Mouse (Mus musculus): ENCODE results near the gene Olfr1043. TPM values are rescaled to one million over a fixed set of nuclear protein-coding genes. Genes with fewer than 3 reads are reported as not detected.

The Olfr1043 gene
- polyA plus RNA-seq, 1 experiment from 2014 or later, result not detected

Other genes starting within 250 kb of the Olfr1043 start
- not detected in 2 replicates for gene Olfr1026, start 246.0 kb downstream of the Olfr1043 start, polyA plus RNA-seq (2015; fragmentation: Nextera tagmentation; extraction: Ambion mirVana)
- gene Olfr1028, start 217.1 kb downstream of the Olfr1043 start, polyA plus RNA-seq (2015; fragmentation: Nextera tagmentation; extraction: Ambion mirVana), result not detected in 2 replicates
- gene Olfr1029, start 193.6 kb downstream of the Olfr1043 start, polyA plus RNA-seq (2015; fragmentation: Nextera tagmentation; extraction: Ambion mirVana), result not detected in 2 replicates
- not detected in 2 replicates for gene Olfr1030, start 188.2 kb downstream of the Olfr1043 start, polyA plus RNA-seq (2015; fragmentation: Nextera tagmentation; extraction: Ambion mirVana)
- not detected in 2 replicates for gene Olfr1031, start 177.2 kb downstream of the Olfr1043 start, polyA plus RNA-seq (2015; fragmentation: Nextera tagmentation; extraction: Ambion mirVana)
- not detected in 2 replicates for gene Olfr1032, start 162.0 kb downstream of the Olfr1043 start, polyA plus RNA-seq (2015; fragmentation: Nextera tagmentation; extraction: Ambion mirVana)
- gene Olfr1033, start 146.9 kb downstream of the Olfr1043 start, polyA plus RNA-seq (2015; fragmentation: Nextera tagmentation; extraction: Ambion mirVana), result not detected in 2 replicates
- gene Olfr1034, start 121.7 kb downstream of the Olfr1043 start, polyA plus RNA-seq (2015; fragmentation: Nextera tagmentation; extraction: Ambion mirVana), result not detected in 2 replicates
- not detected in 2 replicates for gene Olfr1036, start 93.5 kb downstream of the Olfr1043 start, polyA plus RNA-seq (2015; fragmentation: Nextera tagmentation; extraction: Ambion mirVana)
- gene Olfr1037, start 80.1 kb downstream of the Olfr1043 start, polyA plus RNA-seq (2015; fragmentation: Nextera tagmentation; extraction: Ambion mirVana), result not detected in 2 replicates
- gene Olfr1039, start 31.6 kb downstream of the Olfr1043 start, polyA plus RNA-seq (2015; fragmentation: Nextera tagmentation; extraction: Ambion mirVana), result not detected in 2 replicates
- not detected in 2 replicates for gene Olfr1040, start 20.8 kb downstream of the Olfr1043 start, polyA plus RNA-seq (2015; fragmentation: Nextera tagmentation; extraction: Ambion mirVana)
- not detected in 2 replicates for gene Olfr1042, start 5.7 kb downstream of the Olfr1043 start, polyA plus RNA-seq (2015; fragmentation: Nextera tagmentation; extraction: Ambion mirVana)
- gene Olfr1044, start 10.3 kb upstream of the Olfr1043 start, polyA plus RNA-seq (2015; fragmentation: Nextera tagmentation; extraction: Ambion mirVana), result not detected in 2 replicates
- not detected in 2 replicates for gene Olfr52, start 18.2 kb upstream of the Olfr1043 start, polyA plus RNA-seq (2015; fragmentation: Nextera tagmentation; extraction: Ambion mirVana)
- gene Olfr1045, start 35.5 kb upstream of the Olfr1043 start, polyA plus RNA-seq (2015; fragmentation: Nextera tagmentation; extraction: Ambion mirVana), result not detected in 2 replicates
- not detected in 2 replicates for gene Olfr1046, start 51.8 kb upstream of the Olfr1043 start, polyA plus RNA-seq (2015; fragmentation: Nextera tagmentation; extraction: Ambion mirVana)
- gene Olfr1047, start 63.9 kb upstream of the Olfr1043 start, polyA plus RNA-seq (2015; fragmentation: Nextera tagmentation; extraction: Ambion mirVana), result not detected in 2 replicates
- not detected in 2 replicates for gene Olfr1048, start 72.8 kb upstream of the Olfr1043 start, polyA plus RNA-seq (2015; fragmentation: Nextera tagmentation; extraction: Ambion mirVana)
- gene Olfr1049, start 90.8 kb upstream of the Olfr1043 start, polyA plus RNA-seq (2015; fragmentation: Nextera tagmentation; extraction: Ambion mirVana), result not detected in 2 replicates
- not detected in 2 replicates for gene Olfr1051, start 111.6 kb upstream of the Olfr1043 start, polyA plus RNA-seq (2015; fragmentation: Nextera tagmentation; extraction: Ambion mirVana)
- not detected in 2 replicates for gene Olfr1052, start 124.9 kb upstream of the Olfr1043 start, polyA plus RNA-seq (2015; fragmentation: Nextera tagmentation; extraction: Ambion mirVana)
- not detected in 2 replicates for gene Olfr1053, start 147.8 kb upstream of the Olfr1043 start, polyA plus RNA-seq (2015; fragmentation: Nextera tagmentation; extraction: Ambion mirVana)
- not detected in 2 replicates for gene Olfr1054, start 167.9 kb upstream of the Olfr1043 start, polyA plus RNA-seq (2015; fragmentation: Nextera tagmentation; extraction: Ambion mirVana)
- gene Olfr1055, start 182.8 kb upstream of the Olfr1043 start, polyA plus RNA-seq (2015; fragmentation: Nextera tagmentation; extraction: Ambion mirVana), result not detected in 2 replicates
- gene Olfr1056, start 194.9 kb upstream of the Olfr1043 start, polyA plus RNA-seq (2015; fragmentation: Nextera tagmentation; extraction: Ambion mirVana), result not detected in 2 replicates
- not detected in 2 replicates for gene Olfr1057, start 210.9 kb upstream of the Olfr1043 start, polyA plus RNA-seq (2015; fragmentation: Nextera tagmentation; extraction: Ambion mirVana)
- gene Olfr1058, start 221.0 kb upstream of the Olfr1043 start, polyA plus RNA-seq (2015; fragmentation: Nextera tagmentation; extraction: Ambion mirVana), result not detected in 2 replicates
- gene Olfr1061, start 246.5 kb upstream of the Olfr1043 start, polyA plus RNA-seq (2015; fragmentation: Nextera tagmentation; extraction: Ambion mirVana), result not detected in 2 replicates